Mouse (Mus musculus): ENCODE measurements around the gene Lrrc8c. TPM values are rescaled to one million over a fixed set of nuclear protein-coding genes. Genes with fewer than 3 reads are reported as not detected.

Gene Lrrc8c
- polyA plus RNA-seq, 1 experiment from 2014 or later: 13.0 TPM

DNA sequence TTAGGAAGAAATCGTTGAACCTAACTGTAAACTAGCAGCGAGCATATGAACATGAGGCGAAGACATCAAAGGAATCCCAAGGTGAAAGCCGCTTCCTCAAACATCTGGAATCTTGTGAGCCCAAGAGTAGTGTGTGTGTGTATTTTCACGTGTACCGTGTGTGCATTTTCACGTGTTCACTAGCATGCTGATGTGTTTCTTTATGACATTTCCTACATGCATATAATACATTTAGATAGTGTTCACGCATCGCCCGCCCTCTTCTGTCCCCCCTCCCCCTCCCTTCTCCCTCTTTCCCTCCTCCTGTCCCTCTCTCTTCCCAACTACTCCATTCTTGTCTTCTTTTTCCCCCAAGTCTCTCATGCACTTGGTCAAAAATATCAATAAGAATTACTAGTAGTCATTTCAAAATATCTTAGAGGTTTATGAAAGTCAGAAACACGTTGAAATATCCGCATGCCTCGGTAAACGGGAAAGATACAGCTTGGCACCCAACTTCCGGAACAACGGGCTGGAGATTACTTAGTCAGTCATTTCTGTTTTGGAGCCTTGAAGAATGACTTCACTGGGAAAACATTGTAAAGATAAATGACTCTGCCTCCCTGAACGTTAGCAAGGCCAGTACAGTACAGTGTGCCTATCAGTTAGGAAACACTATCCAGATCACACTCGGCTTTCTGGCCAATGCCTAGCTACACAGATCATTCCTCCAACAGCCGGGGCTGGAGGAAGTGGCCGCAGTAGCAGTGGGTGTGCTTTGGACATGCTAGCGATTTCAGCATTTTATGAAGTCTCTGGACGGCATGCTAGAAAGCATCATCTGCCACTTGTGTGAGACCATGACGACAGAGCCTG is 8.5 kb downstream of the Lrrc8c start:
- H3K27ac ChIP-seq (replicated peaks; ENCODE audit: low read depth, low read length): no peak overlapping the region
- no peaks in the 10 kb centered on the region for H3K9me3 ChIP-seq (ENCODE audit: control insufficient read depth, low read length)
- H3K36me3 ChIP-seq (ENCODE audit: control insufficient read depth, insufficient read depth, low read length): no peaks in the 10 kb centered on the region
- no peak overlapping the region for H3K4me2 ChIP-seq (ENCODE audit: low read length)
- 94% methylated on average over 23 of the region's 23 CpGs for WGBS
- no peak overlapping the region for H3K4me3 ChIP-seq (replicated peaks; ENCODE audit: low read depth, low read length)
- no peak for ATAC-seq (ENCODE audit: low FRiP score, low TSS enrichment)
- no peak overlapping the region for H3K9ac ChIP-seq (replicated peaks; ENCODE audit: low read length)
- no peaks in the 10 kb centered on the region for H3K27me3 ChIP-seq (ENCODE audit: control insufficient read depth, insufficient read depth, low read length)
- H3K4me1 ChIP-seq (ENCODE audit: control insufficient read depth, insufficient read depth, low read length): no peaks in the 10 kb centered on the region
- no peak for DNase-seq

DNA sequence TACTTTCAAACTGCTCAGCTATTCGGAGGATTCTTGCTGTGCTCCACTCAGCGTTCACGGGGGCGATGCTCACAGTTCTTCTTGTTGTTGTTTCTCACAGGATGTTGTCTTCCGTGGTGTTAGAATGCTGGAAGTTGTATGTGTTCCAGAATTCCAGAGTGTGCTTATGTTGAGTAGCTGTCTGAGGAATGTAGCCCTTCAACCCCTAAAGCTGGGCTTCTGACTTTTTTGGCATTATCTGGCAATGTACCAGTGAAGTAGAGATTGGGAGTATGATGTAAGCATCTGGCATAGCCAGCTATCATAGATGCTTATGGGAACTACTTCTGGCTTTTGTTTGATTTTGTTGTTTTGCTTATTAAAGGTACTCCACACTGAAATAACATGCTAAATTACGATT is 11.4 kb downstream of the Lrrc8c start:
- Histone ChIP-seq H3K27ac (replicated peaks; ENCODE audit: low read depth, low read length) (no peak overlapping the region), H3K4me1 (ENCODE audit: control insufficient read depth, insufficient read depth, low read length) (no peaks in the 10 kb centered on the region), H3K9ac (replicated peaks; ENCODE audit: low read length) (no peak overlapping the region), H3K4me3 (replicated peaks; ENCODE audit: low read depth, low read length) (no peak overlapping the region), H3K27me3 (ENCODE audit: control insufficient read depth, insufficient read depth, low read length) (no peaks in the 10 kb centered on the region), H3K4me2 (ENCODE audit: low read length) (no peak overlapping the region), H3K36me3 (ENCODE audit: control insufficient read depth, insufficient read depth, low read length) (no peaks in the 10 kb centered on the region), H3K9me3 (ENCODE audit: control insufficient read depth, low read length) (no peaks in the 10 kb centered on the region)
- DNase-seq (no peak), ATAC-seq (ENCODE audit: low FRiP score, low TSS enrichment) (no peak)
- 87% methylated on average over 6 of the region's 6 CpGs for whole genome bisulfite sequencing

DNA sequence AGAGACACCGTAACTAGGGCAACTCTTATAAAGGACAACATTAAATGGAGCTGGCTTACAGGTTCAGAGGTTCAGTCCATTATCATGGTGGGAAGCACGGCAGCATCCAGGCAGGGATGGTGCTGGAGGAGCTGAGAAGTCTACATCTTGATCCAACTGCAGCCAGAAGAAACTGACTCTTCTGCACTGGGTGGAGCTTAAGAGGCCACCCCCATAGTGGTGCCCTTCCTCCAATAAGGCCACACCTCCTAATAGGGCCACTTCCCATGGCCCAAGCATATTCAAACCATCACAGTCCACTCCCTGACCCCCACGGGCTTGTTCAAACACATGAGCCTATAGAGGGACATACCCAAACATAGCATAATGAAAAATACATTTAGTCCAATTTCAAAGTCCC is 16.0 kb downstream of the Lrrc8c start:
- no peaks in the 10 kb centered on the region for H3K36me3 ChIP-seq (ENCODE audit: control insufficient read depth, insufficient read depth, low read length)
- 93% methylated on average over 3 of the region's 3 CpGs for WGBS
- ATAC-seq (ENCODE audit: low FRiP score, low TSS enrichment) (no peak), DNase-seq (no peak)
- H3K4me3 ChIP-seq (replicated peaks; ENCODE audit: low read depth, low read length): no peak overlapping the region
- no peaks in the 10 kb centered on the region for H3K9me3 ChIP-seq (ENCODE audit: control insufficient read depth, low read length)
- no peaks in the 10 kb centered on the region for H3K4me1 ChIP-seq (ENCODE audit: control insufficient read depth, insufficient read depth, low read length)
- H3K27me3 ChIP-seq (ENCODE audit: control insufficient read depth, insufficient read depth, low read length): no peaks in the 10 kb centered on the region
- no peak overlapping the region for H3K4me2 ChIP-seq (ENCODE audit: low read length)
- no peak overlapping the region for H3K27ac ChIP-seq (replicated peaks; ENCODE audit: low read depth, low read length)
- no peak overlapping the region for H3K9ac ChIP-seq (replicated peaks; ENCODE audit: low read length)

DNA sequence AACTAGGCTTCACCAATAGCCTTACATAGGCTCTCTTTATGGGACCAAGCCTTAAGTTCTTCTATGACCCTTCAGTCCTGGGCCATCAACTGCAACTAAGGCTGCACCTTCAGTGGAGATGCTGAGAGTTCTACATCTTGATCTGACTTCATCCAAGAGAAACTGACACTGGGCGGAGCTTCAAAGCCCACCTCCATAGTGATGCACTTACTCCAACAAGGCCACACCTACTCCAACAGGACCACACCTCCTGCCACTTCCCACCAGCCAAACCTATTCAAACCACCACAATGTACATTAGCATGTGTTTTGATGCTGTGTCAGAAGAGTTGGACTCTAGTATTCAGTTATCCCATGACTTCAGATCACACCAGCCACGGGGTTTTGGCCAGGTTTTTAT is 17.0 kb downstream of the Lrrc8c start:
- no peak for DNase-seq
- Histone ChIP-seq H3K27ac (replicated peaks; ENCODE audit: low read depth, low read length) (no peak overlapping the region), H3K27me3 (ENCODE audit: control insufficient read depth, insufficient read depth, low read length) (no peaks in the 10 kb centered on the region), H3K4me1 (ENCODE audit: control insufficient read depth, insufficient read depth, low read length) (no peaks in the 10 kb centered on the region), H3K4me3 (replicated peaks; ENCODE audit: low read depth, low read length) (no peak overlapping the region), H3K9ac (replicated peaks; ENCODE audit: low read length) (no peak overlapping the region), H3K4me2 (ENCODE audit: low read length) (no peak overlapping the region), H3K9me3 (ENCODE audit: control insufficient read depth, low read length) (no peaks in the 10 kb centered on the region), H3K36me3 (ENCODE audit: control insufficient read depth, insufficient read depth, low read length) (no peaks in the 10 kb centered on the region)
- 100% methylated on average over 2 of the region's 2 CpGs for WGBS
- no peak for ATAC-seq (ENCODE audit: low FRiP score, low TSS enrichment)

DNA sequence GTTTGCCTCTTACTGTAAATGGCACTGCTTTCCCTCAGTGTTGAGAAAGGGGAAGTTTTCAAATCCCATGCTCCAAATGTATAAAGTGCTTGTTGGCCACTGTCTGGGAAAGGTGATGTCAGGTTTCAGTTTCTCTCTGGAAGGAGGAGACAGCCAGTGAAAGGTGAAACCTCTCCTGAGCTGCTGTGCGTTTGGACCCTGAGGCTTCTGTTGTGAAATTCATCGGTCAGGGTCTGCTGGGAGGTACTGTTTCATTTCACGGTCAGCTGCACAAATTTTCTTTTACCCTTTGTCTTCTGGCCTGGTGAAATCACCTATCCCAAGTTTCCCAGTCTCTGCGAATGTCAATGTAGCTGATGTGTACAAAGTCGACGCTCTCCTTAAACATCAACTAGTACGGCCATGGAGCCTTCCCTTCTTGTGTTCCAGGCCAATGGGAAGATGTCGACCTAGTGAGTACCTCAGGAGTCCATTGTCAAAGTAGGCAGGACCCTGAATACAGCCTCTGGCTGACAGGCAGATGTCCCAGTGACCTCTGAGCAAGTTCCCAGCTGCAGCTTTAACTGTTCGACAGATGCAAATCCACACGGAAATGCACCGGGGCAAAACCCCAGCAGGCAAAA is 18.0 kb downstream of the Lrrc8c start:
- H3K27me3 ChIP-seq (ENCODE audit: control insufficient read depth, insufficient read depth, low read length): no peaks in the 10 kb centered on the region
- H3K36me3 ChIP-seq (ENCODE audit: control insufficient read depth, insufficient read depth, low read length): no peaks in the 10 kb centered on the region
- H3K9me3 ChIP-seq (ENCODE audit: control insufficient read depth, low read length): no peaks in the 10 kb centered on the region
- 69% methylated on average over 11 of the region's 11 CpGs for WGBS
- no peak overlapping the region for H3K4me3 ChIP-seq (replicated peaks; ENCODE audit: low read depth, low read length)
- no peak overlapping the region for H3K9ac ChIP-seq (replicated peaks; ENCODE audit: low read length)
- DNase-seq: no peak
- H3K27ac ChIP-seq (replicated peaks; ENCODE audit: low read depth, low read length): no peak overlapping the region
- H3K4me2 ChIP-seq (ENCODE audit: low read length): no peak overlapping the region
- ATAC-seq (ENCODE audit: low FRiP score, low TSS enrichment): no peak
- H3K4me1 ChIP-seq (ENCODE audit: control insufficient read depth, insufficient read depth, low read length): no peaks in the 10 kb centered on the region

DNA sequence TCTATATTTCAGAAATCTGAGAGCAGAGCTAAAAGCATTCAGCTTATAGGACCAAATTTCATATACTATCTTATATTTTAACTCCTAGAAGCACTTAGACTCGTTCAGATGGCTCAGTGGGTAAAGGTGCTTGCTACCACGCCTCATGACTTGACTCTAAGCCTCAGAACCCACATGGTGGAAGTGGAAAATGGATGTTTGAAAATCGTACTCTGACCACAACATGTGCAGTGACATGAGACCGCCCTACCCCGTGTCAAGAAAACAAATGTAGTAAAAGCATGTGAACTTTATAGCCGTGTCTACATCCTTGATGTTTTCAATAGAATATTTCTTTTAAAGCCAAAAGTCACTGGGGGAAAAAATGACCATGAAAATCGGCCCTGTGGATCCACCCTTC is 21.9 kb downstream of the Lrrc8c start:
- no peaks in the 10 kb centered on the region for H3K4me1 ChIP-seq (ENCODE audit: control insufficient read depth, insufficient read depth, low read length)
- no peak overlapping the region for H3K27ac ChIP-seq (replicated peaks; ENCODE audit: low read depth, low read length)
- H3K27me3 ChIP-seq (ENCODE audit: control insufficient read depth, insufficient read depth, low read length): no peaks in the 10 kb centered on the region
- DNase-seq (no peak), ATAC-seq (ENCODE audit: low FRiP score, low TSS enrichment) (no peak)
- H3K4me2 ChIP-seq (ENCODE audit: low read length): no peak overlapping the region
- no peaks in the 10 kb centered on the region for H3K9me3 ChIP-seq (ENCODE audit: control insufficient read depth, low read length)
- H3K36me3 ChIP-seq (ENCODE audit: control insufficient read depth, insufficient read depth, low read length): peaks cover 3% of the 10 kb centered on the region; the same call in 1 of the 2 replicates
- 90% methylated on average over 7 of the region's 7 CpGs for WGBS
- no peak overlapping the region for H3K9ac ChIP-seq (replicated peaks; ENCODE audit: low read length)
- no peak overlapping the region for H3K4me3 ChIP-seq (replicated peaks; ENCODE audit: low read depth, low read length)

DNA sequence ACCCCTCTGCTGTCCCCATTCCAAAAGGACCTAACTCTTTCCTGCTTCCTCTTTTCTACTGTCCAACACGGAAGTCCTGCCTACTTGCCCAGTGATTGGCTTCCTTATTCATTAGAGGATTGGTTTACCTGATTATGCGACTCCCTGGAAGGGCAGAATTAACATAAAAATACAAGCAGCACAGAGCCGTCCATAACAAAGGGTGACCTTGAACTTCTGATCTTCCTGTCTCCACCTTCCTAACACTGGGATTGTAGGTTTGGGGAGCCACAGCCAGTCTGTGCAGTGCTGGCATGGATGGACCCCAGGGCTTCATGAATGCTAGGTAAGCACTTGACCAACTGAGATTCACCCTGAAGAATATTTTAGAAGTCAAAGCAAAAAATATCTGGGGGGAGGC is 25.9 kb downstream of the Lrrc8c start:
- Histone ChIP-seq H3K9me3 (ENCODE audit: control insufficient read depth, low read length) (no peaks in the 10 kb centered on the region), H3K4me2 (ENCODE audit: low read length) (no peak overlapping the region), H3K36me3 (ENCODE audit: control insufficient read depth, insufficient read depth, low read length) (peaks cover 3% of the 10 kb centered on the region; the same call in 1 of the 2 replicates), H3K27ac (replicated peaks; ENCODE audit: low read depth, low read length) (no peak overlapping the region), H3K4me1 (ENCODE audit: control insufficient read depth, insufficient read depth, low read length) (no peaks in the 10 kb centered on the region), H3K9ac (replicated peaks; ENCODE audit: low read length) (no peak overlapping the region), H3K4me3 (replicated peaks; ENCODE audit: low read depth, low read length) (no peak overlapping the region), H3K27me3 (ENCODE audit: control insufficient read depth, insufficient read depth, low read length) (no peaks in the 10 kb centered on the region)
- DNase-seq (no peak), ATAC-seq (ENCODE audit: low FRiP score, low TSS enrichment) (no peak)
- WGBS: 28% methylated on average over 3 of the region's 3 CpGs

DNA sequence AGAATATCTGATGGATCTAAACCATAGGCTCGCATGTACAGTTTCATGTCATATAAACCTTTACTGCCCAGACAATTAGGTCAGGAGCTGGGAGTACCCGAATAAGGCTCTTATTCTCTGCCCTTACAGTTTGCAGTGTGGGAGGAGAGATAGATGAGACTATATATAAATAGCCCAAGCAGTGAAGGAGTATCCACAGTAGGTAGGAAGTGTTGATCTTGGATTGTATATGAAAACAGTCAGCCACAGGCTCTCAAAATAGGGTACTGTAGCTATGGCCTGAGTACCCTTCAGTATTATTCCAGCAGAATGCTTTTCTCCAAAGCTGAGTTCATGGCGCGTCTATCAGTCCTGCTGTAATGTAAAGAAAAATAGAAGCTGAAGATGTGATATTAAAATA is 27.9 kb downstream of the Lrrc8c start:
- 96% methylated on average over 4 of the region's 4 CpGs for WGBS
- no peak for ATAC-seq (ENCODE audit: low FRiP score, low TSS enrichment)
- Histone ChIP-seq H3K27me3 (ENCODE audit: control insufficient read depth, insufficient read depth, low read length) (no peaks in the 10 kb centered on the region), H3K9me3 (ENCODE audit: control insufficient read depth, low read length) (no peaks in the 10 kb centered on the region), H3K4me2 (ENCODE audit: low read length) (no peak overlapping the region), H3K4me1 (ENCODE audit: control insufficient read depth, insufficient read depth, low read length) (no peaks in the 10 kb centered on the region), H3K36me3 (ENCODE audit: control insufficient read depth, insufficient read depth, low read length) (peaks cover 3% of the 10 kb centered on the region; the same call in 1 of the 2 replicates), H3K4me3 (replicated peaks; ENCODE audit: low read depth, low read length) (no peak overlapping the region), H3K9ac (replicated peaks; ENCODE audit: low read length) (no peak overlapping the region), H3K27ac (replicated peaks; ENCODE audit: low read depth, low read length) (no peak overlapping the region)
- DNase-seq: no peak

DNA sequence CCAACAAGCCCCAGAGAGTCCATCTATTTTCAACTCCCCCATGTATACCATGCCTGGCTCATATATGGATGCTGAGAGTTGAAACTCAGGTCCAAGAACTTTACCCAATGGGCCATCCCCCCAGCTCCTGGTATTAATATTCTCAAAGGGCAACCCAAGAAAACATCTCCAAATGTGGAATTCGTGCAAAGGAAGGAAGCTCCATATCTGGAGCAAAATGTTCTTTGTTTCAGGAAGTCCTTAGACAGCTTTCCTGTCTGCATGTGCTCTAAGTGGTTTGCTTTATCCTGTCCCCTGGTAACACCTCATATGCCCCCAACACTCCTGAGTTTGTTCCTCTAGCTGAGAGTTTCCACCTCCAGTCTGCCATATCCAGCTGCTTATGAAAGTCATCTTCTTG is 32.6 kb downstream of the Lrrc8c start:
- ATAC-seq (ENCODE audit: low FRiP score, low TSS enrichment) (no peak), DNase-seq (no peak)
- WGBS: 93% methylated on average over 1 of the region's 1 CpGs
- Histone ChIP-seq H3K27ac (replicated peaks; ENCODE audit: low read depth, low read length) (no peak overlapping the region), H3K9me3 (ENCODE audit: control insufficient read depth, low read length) (no peaks in the 10 kb centered on the region), H3K4me2 (ENCODE audit: low read length) (no peak overlapping the region), H3K4me3 (replicated peaks; ENCODE audit: low read depth, low read length) (no peak overlapping the region), H3K4me1 (ENCODE audit: control insufficient read depth, insufficient read depth, low read length) (no peaks in the 10 kb centered on the region), H3K9ac (replicated peaks; ENCODE audit: low read length) (no peak overlapping the region), H3K27me3 (ENCODE audit: control insufficient read depth, insufficient read depth, low read length) (no peaks in the 10 kb centered on the region), H3K36me3 (ENCODE audit: control insufficient read depth, insufficient read depth, low read length) (no peaks in the 10 kb centered on the region)
